Mouse (Mus musculus) MEL (cell line): ENCODE data around the gene Cyp2a4. TPM values are rescaled to one million over a fixed set of nuclear protein-coding genes. Genes with fewer than 3 reads are reported as not detected.
"Not testable (repeated sequence)": the region's sequence is repeated elsewhere in the genome, so short reads cannot be mapped to it uniquely, and the experiment has no call there.

Experiments
- DNase-seq: peaks from one replicate; pipeline ENCODE4 v3.0.0; 2011; ENCODE audit warnings: low read depth, low spot score
- H3K27ac ChIP-seq: 2 replicates; pipeline ENCODE4 v1.5.1; 2012; ENCODE audit warnings: low read depth, mild to moderate bottlenecking, control low read depth, low read length, moderate library complexity; ENCODE audit not compliant: control insufficient read depth
- H3K27me3 ChIP-seq, 2 experiments: fragments of 150-350 bp in 1 of 2; sonication (generic) in 1 of 2; 2 replicates each; pipeline ENCODE4 v1.6.1; 2012; ENCODE audit warnings: low read length in 2 of 2, mild to moderate bottlenecking in 2 of 2, improper control_type of control experiment in 1 of 2, moderate library complexity in 1 of 2; ENCODE audit not compliant: insufficient read depth in 2 of 2, control insufficient read depth in 1 of 2
- H3K36me3 ChIP-seq, 2 experiments: 2 replicates each; pipeline ENCODE4 v1.6.1; 2012 to 2014; ENCODE audit warnings: low read length in 2 of 2, improper control_type of control experiment in 1 of 2, inconsistent platforms in 1 of 2, mild to moderate bottlenecking in 1 of 2; ENCODE audit not compliant: insufficient read depth in 2 of 2, control insufficient read depth in 1 of 2
- H3K4me1 ChIP-seq, 2 experiments: fragments of 150-350 bp in 1 of 2; sonication (generic) in 1 of 2; 2 replicates each; pipeline ENCODE4 v1.6.1; 2012; ENCODE audit warnings: low read length in 2 of 2, improper control_type of control experiment in 1 of 2, mild to moderate bottlenecking in 1 of 2; ENCODE audit not compliant: insufficient read depth in 2 of 2, control insufficient read depth in 1 of 2
- H3K4me3 ChIP-seq, 2 experiments: fragments of 150-350 bp in 1 of 2; sonication (generic) in 1 of 2; 2 replicates each; pipeline ENCODE4 v1.5.1; 2012; ENCODE audit warnings: low read depth in 2 of 2, low read length in 2 of 2, mild to moderate bottlenecking in 2 of 2, moderate library complexity in 2 of 2, control low read depth in 1 of 2, improper control_type of control experiment in 1 of 2; ENCODE audit not compliant: control insufficient read depth in 1 of 2, insufficient read depth in 1 of 2
- H3K79me2 ChIP-seq: 2 replicates; pipeline ENCODE4 v1.6.1; 2012; ENCODE audit warnings: mild to moderate bottlenecking, low read length, moderate library complexity; ENCODE audit not compliant: control insufficient read depth, poor library complexity, insufficient read depth
- H3K9ac ChIP-seq: 2 replicates; pipeline ENCODE4 v1.6.1; 2012; ENCODE audit warnings: low read depth, mild to moderate bottlenecking, control low read depth, low read length, moderate library complexity; ENCODE audit not compliant: control insufficient read depth, poor library complexity, severe bottlenecking
- H3K9me3 ChIP-seq: fragments of 150-350 bp; sonication (generic); replicated peaks from 2 replicates; pipeline ENCODE4 v1.6.1; 2012; ENCODE audit warnings: mild to moderate bottlenecking, low read length, improper control_type of control experiment, moderate library complexity; ENCODE audit not compliant: insufficient read depth
- polyA plus RNA-seq, 2 experiments: library from polyadenylated mRNA; stranded (reverse) in 1 of 2; unstranded in 1 of 2; fragments of >175 nt in 1 of 2; fragments of >200 nt in 1 of 2; gene quantifications; 2 replicates each; pipeline versions ENCODE4 v1.2.1 to v1.2.4; 2012; ENCODE audit warnings: low replicate concordance in 2 of 2, low read depth in 1 of 2; ENCODE audit not compliant: insufficient read length in 2 of 2, insufficient read depth in 1 of 2, missing spikeins in 1 of 2
- total RNA-seq: library from RNA; depleted of rRNA; stranded (reverse); fragments of 300-350 nt; gene quantifications from 2 replicates; pipeline ENCODE4 v1.2.3, GENCODE M21; 2012; rRNA removed

The Cyp2a4 gene
- total and polyA plus RNA-seq, 3 experiments: not detected

DNA sequence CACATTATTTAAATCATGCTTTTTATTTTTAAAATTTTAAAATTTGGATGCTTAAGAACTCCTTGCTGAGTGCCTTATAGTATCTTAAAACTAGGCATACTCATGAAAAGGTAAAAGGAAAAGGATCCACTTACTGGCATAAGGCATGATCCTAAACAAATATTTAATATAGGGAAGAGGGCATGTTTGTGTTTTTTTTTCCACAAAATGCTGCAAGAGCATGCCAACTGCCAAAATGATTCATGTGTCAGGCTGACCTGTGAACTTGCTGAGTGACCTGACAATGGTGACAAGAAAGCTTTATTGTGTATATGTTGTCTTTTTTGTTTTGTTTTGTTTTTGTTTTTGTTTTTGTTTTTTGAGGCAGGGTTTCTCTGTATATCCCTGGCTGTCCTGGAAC lies 43.2 kb downstream of the Cyp2a4 start:
- not testable (repeated sequence) for DNase-seq, H3K4me1 ChIP-seq, H3K36me3 ChIP-seq, H3K27me3 ChIP-seq, H3K79me2 ChIP-seq, H3K9ac ChIP-seq, H3K4me3 ChIP-seq, H3K27ac ChIP-seq, H3K9me3 ChIP-seq

DNA sequence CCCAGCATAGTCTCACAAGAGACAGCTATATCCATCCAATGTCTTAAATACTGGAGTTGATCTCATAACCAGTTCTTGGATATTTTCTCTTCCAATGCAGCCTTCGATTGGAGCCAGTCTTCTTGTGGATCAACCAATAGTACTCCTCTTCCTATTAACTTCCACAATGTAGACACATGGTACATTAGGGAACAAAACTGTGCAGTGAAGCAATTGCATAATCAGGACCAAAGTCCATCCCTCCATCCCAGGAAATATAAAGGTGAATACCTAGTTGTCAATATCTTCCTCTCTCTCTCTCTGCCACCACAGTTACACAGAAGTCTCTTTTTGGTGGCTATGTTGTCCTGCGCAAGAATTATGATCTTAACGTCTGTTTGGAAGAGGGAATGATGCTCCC lies 45.3 kb downstream of the Cyp2a4 start:
- H3K4me3 ChIP-seq, H3K27me3 ChIP-seq, H3K4me1 ChIP-seq, H3K79me2 ChIP-seq, H3K27ac ChIP-seq, H3K9ac ChIP-seq, H3K36me3 ChIP-seq, H3K9me3 ChIP-seq, DNase-seq: not testable (repeated sequence)

DNA sequence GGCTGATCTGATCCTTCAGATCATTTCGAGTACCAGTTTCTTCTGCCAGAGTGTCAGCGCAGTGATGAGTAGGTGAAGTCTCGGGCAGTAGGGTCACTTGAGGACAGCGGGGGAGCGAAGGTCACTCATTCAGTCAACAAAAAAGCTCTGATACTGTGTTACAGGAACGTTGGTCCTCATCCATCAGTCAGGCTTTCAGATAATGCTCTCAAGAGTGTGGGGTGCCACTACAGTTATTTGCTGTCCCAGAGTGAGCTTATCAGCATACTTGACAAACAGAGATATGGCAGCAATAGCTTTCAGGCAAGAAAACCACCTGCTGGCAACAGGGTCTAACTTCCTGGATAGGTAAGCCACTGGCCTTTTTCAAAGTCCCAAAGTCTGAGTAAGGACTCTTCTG lies 49.8 kb downstream of the Cyp2a4 start:
- not testable (repeated sequence) for H3K4me1 ChIP-seq, H3K27ac ChIP-seq, H3K9me3 ChIP-seq, H3K36me3 ChIP-seq, H3K79me2 ChIP-seq, H3K4me3 ChIP-seq, H3K9ac ChIP-seq, DNase-seq, H3K27me3 ChIP-seq

Other genes with a start within 250 kb of the Cyp2a4 start
- not detected in 2 replicates for gene Cyp2b13, start 245.7 kb upstream of the Cyp2a4 start, total RNA-seq
- not detected for gene Cyp2b13, start 245.7 kb upstream of the Cyp2a4 start, polyA plus RNA-seq
- gene Cyp2b9, start 133.8 kb upstream of the Cyp2a4 start, total RNA-seq: not detected in 2 replicates
- not detected for gene Cyp2b9, start 133.8 kb upstream of the Cyp2a4 start, polyA plus RNA-seq
- not detected in 2 replicates for gene Vmn1r184, start 46.8 kb upstream of the Cyp2a4 start, total RNA-seq
- gene Vmn1r184, start 46.8 kb upstream of the Cyp2a4 start, polyA plus RNA-seq: not detected
- not detected in 2 replicates for gene Nlrp9c, start 96.5 kb downstream of the Cyp2a4 start, total RNA-seq
- gene Nlrp9c, start 96.5 kb downstream of the Cyp2a4 start, polyA plus RNA-seq: not detected
- not detected in 2 replicates for gene Nlrp4a, start 127.9 kb downstream of the Cyp2a4 start, total RNA-seq
- not detected for gene Nlrp4a, start 127.9 kb downstream of the Cyp2a4 start, polyA plus RNA-seq
- not detected in 2 replicates for gene Nlrp9a, start 227.9 kb downstream of the Cyp2a4 start, total RNA-seq
- not detected for gene Nlrp9a, start 227.9 kb downstream of the Cyp2a4 start, polyA plus RNA-seq